Mouse (Mus musculus): ENCODE data around the gene Bace2.

- no peak for TF ChIP-seq ZC3H11A (IDR thresholded peaks at IDR 0.05; ENCODE audit: low read depth, low read length)
- TF ChIP-seq EP300 (IDR thresholded peaks at IDR 0.05; ENCODE audit: low read length) = no peak
- no peak for TF ChIP-seq ETS1 (conservative IDR thresholded peaks at IDR 0.05; ENCODE audit: low read depth, low read length)
- no peak for TF ChIP-seq CTCF (conservative IDR thresholded peaks at IDR 0.05 in 1 of 2, IDR thresholded peaks at IDR 0.05 in 1 of 2; ENCODE audit: low read depth in 2 of 2, low read length in 2 of 2)
- TF ChIP-seq POLR2A (IDR thresholded peaks at IDR 0.05; ENCODE audit: low read depth, low read length) = no peak
- TF ChIP-seq ZKSCAN1 (IDR thresholded peaks at IDR 0.05; ENCODE audit: borderline replicate concordance, low read depth, low read length) = no peak
- TF ChIP-seq HCFC1 (IDR thresholded peaks at IDR 0.05; ENCODE audit: low read depth, low read length) = no peak
- no peak for TF ChIP-seq ZNF384 (IDR thresholded peaks at IDR 0.05; ENCODE audit: low read depth, low read length)
- TF ChIP-seq SIN3A (IDR thresholded peaks at IDR 0.05; ENCODE audit: low read length) = no peak
- no peak for TF ChIP-seq RCOR1 (conservative IDR thresholded peaks at IDR 0.05; ENCODE audit: low read depth, low read length)
- no peak for TF ChIP-seq MAX (IDR thresholded peaks at IDR 0.05; ENCODE audit: low read length)
- TF ChIP-seq ZMIZ1 (IDR thresholded peaks at IDR 0.05; ENCODE audit: low read depth, low read length) = no peak
- no peak for TF ChIP-seq UBTF (IDR thresholded peaks at IDR 0.05; ENCODE audit: low read depth, low read length)
These were observed 35.0 kb upstream of the Bace2 start for GRCm38 (mm10) chr16:97321576-97321975.

All from CH12.LX (cell line).